Mouse (Mus musculus): ENCODE measurements around the gene Lrrc30. TPM values are rescaled to one million over a fixed set of nuclear protein-coding genes. Genes with fewer than 3 reads are reported as not detected.

Lrrc30 gene
- polyA plus RNA-seq, 1 experiment from 2014 or later, result not detected

DNA sequence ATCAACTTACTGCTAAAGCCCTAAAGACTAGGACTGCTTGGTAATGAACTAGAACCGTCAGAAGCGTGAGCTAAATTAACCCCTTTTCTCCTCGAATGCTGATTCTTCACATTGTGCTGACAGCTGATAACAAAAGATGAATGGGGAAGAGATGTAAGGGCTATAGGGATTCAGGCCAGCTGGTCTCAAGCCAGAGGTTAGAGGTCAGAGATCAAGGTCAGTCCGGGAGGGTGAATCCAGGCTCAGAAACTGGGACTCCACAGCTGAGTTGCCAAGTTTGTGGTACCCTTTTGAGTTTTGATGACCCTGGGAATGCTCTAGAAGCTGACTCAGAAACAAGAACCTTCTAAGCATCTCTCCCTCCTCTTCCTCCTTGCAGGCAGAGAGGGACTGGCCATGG, 28.1 kb downstream of the Lrrc30 start:
- H3K4me3 ChIP-seq (ENCODE audit: low read depth, low read length), result no peak overlapping the region
- 35% methylated on average over 4 of the region's 4 CpGs for WGBS
- no peaks in the 10 kb centered on the region for H3K9me3 ChIP-seq (ENCODE audit: control insufficient read depth, low read length)
- no peaks in the 10 kb centered on the region for H3K27me3 ChIP-seq (ENCODE audit: control insufficient read depth, insufficient read depth, low read length)
- no peak for DNase-seq (ENCODE audit: low spot score, missing footprints)
- H3K4me1 ChIP-seq (ENCODE audit: control insufficient read depth, insufficient read depth, low read length), result no peaks in the 10 kb centered on the region
- no peaks in the 10 kb centered on the region for H3K36me3 ChIP-seq (ENCODE audit: control insufficient read depth, insufficient read depth, low read length)
- H3K9ac ChIP-seq (ENCODE audit: low read length), result no peak overlapping the region
- no peak overlapping the region for H3K4me2 ChIP-seq
- no peak overlapping the region for H3K27ac ChIP-seq (ENCODE audit: low read depth, low read length)
- ATAC-seq (ENCODE audit: low FRiP score), result no peak

DNA sequence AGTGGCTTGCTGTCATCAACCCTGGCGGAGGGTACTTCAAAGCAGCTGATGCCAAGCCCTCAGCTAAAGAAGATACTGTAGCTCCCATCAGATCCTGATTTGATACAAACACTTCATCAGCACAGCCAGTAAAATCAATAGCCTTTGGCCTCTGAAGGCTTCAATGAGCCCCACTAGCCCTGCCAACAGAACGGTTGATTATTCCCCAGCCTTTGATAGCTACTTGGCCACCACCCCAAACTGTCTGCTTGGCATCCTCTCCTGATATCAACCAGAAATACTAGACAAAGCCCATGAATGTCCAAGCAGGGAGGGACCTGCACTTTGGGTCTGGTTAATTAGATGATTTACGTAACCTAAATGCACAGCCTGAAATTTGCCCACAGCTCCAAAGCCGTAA, 30.0 kb downstream of the Lrrc30 start:
- no peaks in the 10 kb centered on the region for H3K4me1 ChIP-seq (ENCODE audit: control insufficient read depth, insufficient read depth, low read length)
- WGBS, result 85% methylated on average over 4 of the region's 4 CpGs
- no peaks in the 10 kb centered on the region for H3K9me3 ChIP-seq (ENCODE audit: control insufficient read depth, low read length)
- no peak overlapping the region for H3K27ac ChIP-seq (ENCODE audit: low read depth, low read length)
- ATAC-seq (ENCODE audit: low FRiP score), result no peak
- no peak for DNase-seq (ENCODE audit: low spot score, missing footprints)
- H3K9ac ChIP-seq (ENCODE audit: low read length), result no peak overlapping the region
- no peaks in the 10 kb centered on the region for H3K27me3 ChIP-seq (ENCODE audit: control insufficient read depth, insufficient read depth, low read length)
- H3K4me3 ChIP-seq (ENCODE audit: low read depth, low read length), result no peak overlapping the region
- no peaks in the 10 kb centered on the region for H3K36me3 ChIP-seq (ENCODE audit: control insufficient read depth, insufficient read depth, low read length)
- H3K4me2 ChIP-seq, result no peak overlapping the region

DNA sequence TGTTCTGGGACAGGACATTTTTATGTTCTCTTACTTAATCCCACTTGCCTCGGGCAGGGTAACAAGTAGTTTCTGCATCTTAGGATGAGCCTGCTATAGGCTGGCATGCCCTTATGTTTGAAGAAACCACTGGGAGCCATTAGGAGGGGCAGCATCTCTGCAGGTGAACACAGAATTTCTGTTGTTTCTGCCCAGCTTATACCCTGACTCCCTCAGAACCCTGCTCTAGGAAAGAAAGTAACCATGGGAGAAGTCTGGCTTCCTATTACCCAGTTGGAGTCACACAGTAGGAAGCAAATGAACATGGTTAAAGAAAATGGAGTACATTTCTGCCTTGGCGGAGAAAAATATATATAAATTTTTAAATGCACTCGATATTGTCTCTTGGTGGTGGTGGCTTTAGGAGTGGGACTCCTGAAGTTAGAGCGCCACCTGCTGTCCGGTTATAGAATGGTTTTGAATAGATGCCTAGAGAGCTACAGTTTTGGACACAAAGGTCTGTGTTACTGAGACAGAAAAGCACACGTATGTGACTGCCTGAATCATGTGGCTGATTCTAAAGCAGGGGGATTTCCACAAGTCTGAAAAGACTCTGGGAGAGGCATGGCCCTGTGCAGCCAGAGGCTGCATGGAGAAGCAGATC, 47.5 kb downstream of the Lrrc30 start:
- DNase-seq (ENCODE audit: low spot score, missing footprints), result peak; percentile 98
- H3K9ac ChIP-seq (ENCODE audit: low read length), result no peak overlapping the region
- H3K4me2 ChIP-seq, result no peak overlapping the region
- H3K27ac ChIP-seq (ENCODE audit: low read depth, low read length), result no peak overlapping the region
- ATAC-seq (ENCODE audit: low FRiP score), result peak; percentile 82; the same call in 1 of the 2 replicates
- H3K27me3 ChIP-seq (ENCODE audit: control insufficient read depth, insufficient read depth, low read length), result no peaks in the 10 kb centered on the region
- 31% methylated on average over 6 of the region's 6 CpGs for WGBS
- no peaks in the 10 kb centered on the region for H3K4me1 ChIP-seq (ENCODE audit: control insufficient read depth, insufficient read depth, low read length)
- H3K36me3 ChIP-seq (ENCODE audit: control insufficient read depth, insufficient read depth, low read length), result no peaks in the 10 kb centered on the region
- no peaks in the 10 kb centered on the region for H3K9me3 ChIP-seq (ENCODE audit: control insufficient read depth, low read length)
- H3K4me3 ChIP-seq (ENCODE audit: low read depth, low read length), result no peak overlapping the region

DNA sequence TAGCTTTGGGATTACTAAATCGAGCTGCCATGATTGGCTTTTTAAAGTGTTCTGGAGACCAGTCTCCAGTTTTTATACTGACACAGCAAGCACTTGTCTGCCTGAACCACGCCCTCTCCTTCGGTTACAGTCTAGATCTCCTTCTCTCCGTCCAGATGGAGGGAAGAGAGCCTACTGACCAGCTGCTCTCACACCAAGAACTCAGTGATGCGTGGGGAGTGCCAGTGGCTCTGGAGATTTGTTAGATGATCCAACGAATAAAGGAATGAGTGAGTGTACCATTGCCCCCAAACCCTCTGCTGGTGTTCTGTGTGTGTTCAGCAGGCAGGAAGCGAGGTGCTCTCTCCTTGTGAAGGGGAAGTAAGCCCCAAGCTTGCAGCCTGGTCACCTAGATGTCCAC, 48.0 kb downstream of the Lrrc30 start:
- 68% methylated on average over 7 of the region's 7 CpGs for WGBS
- Histone ChIP-seq H3K9me3 (ENCODE audit: control insufficient read depth, low read length) (no peaks in the 10 kb centered on the region), H3K4me1 (ENCODE audit: control insufficient read depth, insufficient read depth, low read length) (no peaks in the 10 kb centered on the region), H3K27me3 (ENCODE audit: control insufficient read depth, insufficient read depth, low read length) (no peaks in the 10 kb centered on the region), H3K9ac (ENCODE audit: low read length) (no peak overlapping the region), H3K4me3 (ENCODE audit: low read depth, low read length) (no peak overlapping the region), H3K36me3 (ENCODE audit: control insufficient read depth, insufficient read depth, low read length) (no peaks in the 10 kb centered on the region), H3K4me2 (no peak overlapping the region), H3K27ac (ENCODE audit: low read depth, low read length) (no peak overlapping the region)
- no peak for DNase-seq (ENCODE audit: low spot score, missing footprints)
- no peak for ATAC-seq (ENCODE audit: low FRiP score)

DNA sequence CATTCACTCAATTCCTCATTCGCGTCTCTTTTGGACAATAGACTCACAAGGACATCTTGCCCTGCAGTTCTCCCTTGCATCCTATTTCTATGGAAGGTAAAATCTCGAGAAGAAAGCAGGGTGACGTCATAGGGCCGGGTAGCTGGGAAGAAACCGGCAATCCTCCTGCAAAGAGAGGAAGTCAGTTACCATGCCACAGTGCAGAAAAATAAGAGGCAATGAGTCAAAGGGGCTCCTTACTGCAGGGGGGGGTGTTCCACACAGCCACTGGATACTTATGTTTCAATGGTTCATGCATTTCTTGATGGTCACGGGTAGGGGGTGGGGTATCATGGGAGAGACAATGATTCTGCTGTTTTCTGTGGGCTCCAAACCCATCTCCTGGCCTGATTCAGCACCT, 49.1 kb downstream of the Lrrc30 start:
- Histone ChIP-seq H3K9ac (ENCODE audit: low read length) (no peak overlapping the region), H3K36me3 (ENCODE audit: control insufficient read depth, insufficient read depth, low read length) (no peaks in the 10 kb centered on the region), H3K4me1 (ENCODE audit: control insufficient read depth, insufficient read depth, low read length) (no peaks in the 10 kb centered on the region), H3K27ac (ENCODE audit: low read depth, low read length) (no peak overlapping the region), H3K4me3 (ENCODE audit: low read depth, low read length) (no peak overlapping the region), H3K9me3 (ENCODE audit: control insufficient read depth, low read length) (no peaks in the 10 kb centered on the region), H3K27me3 (ENCODE audit: control insufficient read depth, insufficient read depth, low read length) (no peaks in the 10 kb centered on the region), H3K4me2 (no peak overlapping the region)
- 78% methylated on average over 7 of the region's 7 CpGs for WGBS
- DNase-seq (ENCODE audit: low spot score, missing footprints), result peak; percentile 75
- no peak for ATAC-seq (ENCODE audit: low FRiP score)

DNA sequence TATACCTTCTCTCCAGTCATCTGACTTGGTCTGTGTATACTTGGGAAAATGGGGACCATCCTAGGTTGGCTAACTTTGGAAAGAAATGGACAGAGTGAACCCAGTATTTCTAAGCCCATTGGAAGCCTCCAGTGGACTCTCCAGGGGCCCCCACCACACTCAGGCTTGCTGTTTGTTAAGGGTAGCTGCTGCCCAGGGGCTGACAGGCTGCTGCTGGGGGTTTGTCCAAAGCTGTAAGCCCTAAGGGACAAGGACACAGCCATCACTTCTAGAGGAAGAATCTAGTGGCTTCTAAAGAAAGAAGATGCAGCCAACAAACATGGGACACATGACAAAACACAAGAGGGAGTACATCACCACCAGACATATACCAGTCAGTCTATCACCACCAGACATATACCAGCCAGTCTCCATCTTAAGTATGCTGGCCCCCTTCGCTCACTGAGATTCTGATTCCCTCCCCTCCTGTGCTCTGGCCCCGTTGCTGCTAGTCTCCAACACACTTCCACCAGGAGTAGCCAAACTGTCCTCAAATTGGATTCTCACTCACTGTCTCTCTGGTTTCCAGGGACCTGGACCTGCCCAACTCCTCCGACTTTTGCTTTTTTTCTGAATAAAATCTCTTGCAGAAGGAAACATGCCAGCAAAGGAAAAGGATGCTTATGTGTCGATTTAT, 49.7 kb downstream of the Lrrc30 start:
- peak; percentile 68 for DNase-seq (ENCODE audit: low spot score, missing footprints)

DNA sequence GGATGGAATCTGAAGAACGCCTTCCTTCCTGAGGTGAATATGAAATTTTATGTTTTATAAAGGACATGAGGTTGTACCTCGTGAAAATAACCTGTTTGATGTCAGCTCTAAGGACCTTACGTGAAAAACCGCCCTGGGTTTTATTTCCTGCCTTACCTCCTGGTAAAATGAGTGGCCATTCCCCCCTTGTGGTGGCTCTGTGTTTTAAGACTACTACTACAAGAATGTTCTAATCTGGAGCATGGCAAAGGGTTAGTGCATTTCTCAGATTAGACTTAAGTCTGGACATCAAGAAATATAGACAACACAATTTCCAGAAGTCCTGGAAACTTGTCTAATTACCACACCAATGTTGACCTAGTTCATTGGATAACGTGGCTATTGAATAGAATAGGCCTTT, 50.7 kb downstream of the Lrrc30 start:
- no peaks in the 10 kb centered on the region for H3K9me3 ChIP-seq (ENCODE audit: control insufficient read depth, low read length)
- WGBS, result 82% methylated on average over 5 of the region's 5 CpGs
- DNase-seq (ENCODE audit: low spot score, missing footprints), result peak; percentile 57
- no peak overlapping the region for H3K4me3 ChIP-seq (ENCODE audit: low read depth, low read length)
- no peak overlapping the region for H3K9ac ChIP-seq (ENCODE audit: low read length)
- H3K4me1 ChIP-seq (ENCODE audit: control insufficient read depth, insufficient read depth, low read length), result no peaks in the 10 kb centered on the region
- ATAC-seq (ENCODE audit: low FRiP score), result no peak
- H3K4me2 ChIP-seq, result no peak overlapping the region
- no peaks in the 10 kb centered on the region for H3K36me3 ChIP-seq (ENCODE audit: control insufficient read depth, insufficient read depth, low read length)
- no peaks in the 10 kb centered on the region for H3K27me3 ChIP-seq (ENCODE audit: control insufficient read depth, insufficient read depth, low read length)
- H3K27ac ChIP-seq (ENCODE audit: low read depth, low read length), result no peak overlapping the region

More for the DNA sequence above, 49.7 kb downstream of the Lrrc30 start:
- Histone ChIP-seq H3K4me1 (ENCODE audit: control insufficient read depth, insufficient read depth, low read length) (no peaks in the 10 kb centered on the region), H3K27me3 (ENCODE audit: control insufficient read depth, insufficient read depth, low read length) (no peaks in the 10 kb centered on the region), H3K4me3 (ENCODE audit: low read depth, low read length) (no peak overlapping the region), H3K9ac (ENCODE audit: low read length) (no peak overlapping the region), H3K27ac (ENCODE audit: low read depth, low read length) (no peak overlapping the region), H3K9me3 (ENCODE audit: control insufficient read depth, low read length) (no peaks in the 10 kb centered on the region), H3K4me2 (no peak overlapping the region), H3K36me3 (ENCODE audit: control insufficient read depth, insufficient read depth, low read length) (no peaks in the 10 kb centered on the region)
- WGBS, result 74% methylated on average over 4 of the region's 4 CpGs
- ATAC-seq (ENCODE audit: low FRiP score), result no peak

Other genes with a start within 250 kb of the Lrrc30 start
- gene Lama1, start 64.5 kb upstream of the Lrrc30 start, polyA plus RNA-seq (2014; fragmentation: Nextera tagmentation; extraction: Ambion mirVana), result 21.3 and 23.7 TPM in 2 replicates

All from midbrain, embryonic 11.5 days (tissue).